Mouse (Mus musculus): ENCODE data around the gene Hils1. TPM values are rescaled to one million over a fixed set of nuclear protein-coding genes. Genes with fewer than 3 reads are reported as not detected.

Hils1 gene
- total and polyA plus RNA-seq, 3 experiments = not detected

DNA sequence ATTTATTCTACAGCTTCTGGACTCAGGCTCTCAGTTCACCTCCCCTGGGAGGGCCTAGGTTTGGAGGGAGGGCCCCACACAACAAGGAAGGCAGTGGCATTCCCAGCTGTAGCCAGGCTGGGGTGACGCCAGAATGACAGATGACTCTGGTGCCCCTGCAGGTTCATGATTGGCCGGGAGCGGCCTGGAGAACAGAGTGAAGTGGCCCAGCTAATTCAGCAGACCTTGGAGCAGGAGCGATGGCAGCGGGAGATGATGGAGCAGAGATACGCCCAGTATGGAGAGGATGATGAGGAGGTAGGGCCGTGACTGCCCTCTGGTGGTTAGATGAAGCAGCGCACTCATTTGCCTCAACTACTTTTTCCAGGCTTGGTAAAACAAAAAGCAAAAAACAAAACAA, 33.7 kb downstream of the Hils1 start:
- peaks cover 31 to 71% of the 10 kb centered on the region in 2 experiments for H3K4me1 ChIP-seq (ENCODE audit: control insufficient read depth in 1 of 2, insufficient read depth in 2 of 2, low read length in 2 of 2)
- peaks cover 39% of the 10 kb centered on the region for H3K79me2 ChIP-seq (ENCODE audit: control insufficient read depth, insufficient read depth, low read length, poor library complexity)
- TF ChIP-seq SMC3 (IDR thresholded peaks at IDR 0.05; ENCODE audit: low read depth, low read length) = peak; percentile 73
- TF ChIP-seq EP300 (IDR thresholded peaks at IDR 0.05; ENCODE audit: low read depth in 1 of 2, low read length in 2 of 2) = no peak
- TF ChIP-seq TBP (IDR thresholded peaks at IDR 0.05; ENCODE audit: low read depth, low read length) = 0 out of 2 replicates have a peak, but pooled peaks have one; percentile 21
- no peak; the same call in 1 of the 2 replicates for TF ChIP-seq POLR2AphosphoS5 (IDR thresholded peaks at IDR 0.05; ENCODE audit: borderline replicate concordance, low read depth, low read length)
- TF ChIP-seq CHD1 (IDR thresholded peaks at IDR 0.05; ENCODE audit: low read depth, low read length) = no peak
- peak; percentile 84 to 97 (median 86) for TF ChIP-seq CTCF (IDR thresholded peaks at IDR 0.05 in 2 of 3, conservative IDR thresholded peaks at IDR 0.05 in 1 of 3; ENCODE audit: control insufficient read depth in 1 of 3, insufficient read depth in 1 of 3, low read depth in 2 of 3, low read length in 3 of 3, poor library complexity in 1 of 3, severe bottlenecking in 1 of 3)
- TF ChIP-seq ZC3H11A (IDR thresholded peaks at IDR 0.05; ENCODE audit: low read depth, low read length) = peak; percentile 48; the same call in 1 of the 2 replicates
- peak; percentile 22; the same call in 1 of the 2 replicates for TF ChIP-seq RCOR1 (IDR thresholded peaks at IDR 0.05; ENCODE audit: low read depth, low read length)
- no peak for TF ChIP-seq NRF1 (IDR thresholded peaks at IDR 0.05; ENCODE audit: insufficient read depth, low read depth, low read length, poor library complexity, severe bottlenecking)
- 0 out of 2 replicates have a peak, but pooled peaks have one; percentile 40 for TF ChIP-seq GATA1 (IDR thresholded peaks at IDR 0.05; ENCODE audit: low read depth, low read length)
- TF ChIP-seq ZMIZ1 (IDR thresholded peaks at IDR 0.05; ENCODE audit: low read depth, low read length) = 0 out of 2 replicates have a peak, but pooled peaks have one; percentile 26
- TF ChIP-seq POLR2A (IDR thresholded peaks at IDR 0.05; ENCODE audit: control insufficient read depth in 1 of 2, insufficient read depth in 1 of 2, low read depth in 1 of 2, low read length in 2 of 2, poor library complexity in 1 of 2) = no peak
- TF ChIP-seq RAD21 (IDR thresholded peaks at IDR 0.05; ENCODE audit: low read depth, low read length) = peak; percentile 74
- H3K9me3 ChIP-seq (replicated peaks; ENCODE audit: insufficient read depth, low read length) = no peaks in the 10 kb centered on the region
- peak; percentile 80 for DNase-seq (ENCODE audit: low read depth, low spot score)
- H3K27me3 ChIP-seq (ENCODE audit: control insufficient read depth in 1 of 2, insufficient read depth in 2 of 2, low read length in 2 of 2) = no peaks in the 10 kb centered on the region
- peak overlapping the region; percentile 24 for H3K9ac ChIP-seq (ENCODE audit: control insufficient read depth, low read depth, low read length, poor library complexity, severe bottlenecking)
- H3K27ac ChIP-seq (ENCODE audit: control insufficient read depth, low read depth, low read length) = peak overlapping the region; percentile 62
- no peak overlapping the region for H3K4me3 ChIP-seq (ENCODE audit: control insufficient read depth in 1 of 2, insufficient read depth in 1 of 2, low read depth in 2 of 2, low read length in 2 of 2)
- H3K36me3 ChIP-seq (ENCODE audit: control insufficient read depth in 1 of 2, insufficient read depth in 2 of 2, low read length in 2 of 2) = peaks cover 10 to 65% of the 10 kb centered on the region in 2 experiments

- H3K79me2 ChIP-seq (ENCODE audit: control insufficient read depth, insufficient read depth, low read length, poor library complexity) = peaks cover 31% of the 10 kb centered on the region
- 0 out of 2 replicates have a peak, but pooled peaks have one; percentile 1 for TF ChIP-seq ZMIZ1 (IDR thresholded peaks at IDR 0.05; ENCODE audit: low read depth, low read length)
- TF ChIP-seq MXI1 (IDR thresholded peaks at IDR 0.05; ENCODE audit: low read depth, low read length) = no peak
- no peak overlapping the region for H3K9ac ChIP-seq (ENCODE audit: control insufficient read depth, low read depth, low read length, poor library complexity, severe bottlenecking)
- peaks cover 10 to 63% of the 10 kb centered on the region in 2 experiments for H3K36me3 ChIP-seq (ENCODE audit: control insufficient read depth in 1 of 2, insufficient read depth in 2 of 2, low read length in 2 of 2)
- no peaks in the 10 kb centered on the region for H3K27me3 ChIP-seq (ENCODE audit: control insufficient read depth in 1 of 2, insufficient read depth in 2 of 2, low read length in 2 of 2)
- peaks cover 25 to 68% of the 10 kb centered on the region in 2 experiments for H3K4me1 ChIP-seq (ENCODE audit: control insufficient read depth in 1 of 2, insufficient read depth in 2 of 2, low read length in 2 of 2)
- no peaks in the 10 kb centered on the region for H3K9me3 ChIP-seq (replicated peaks; ENCODE audit: insufficient read depth, low read length)
- H3K4me3 ChIP-seq (ENCODE audit: control insufficient read depth in 1 of 2, insufficient read depth in 1 of 2, low read depth in 2 of 2, low read length in 2 of 2) = no peak overlapping the region
- no peak overlapping the region; the same call in 1 of the 2 replicates for H3K27ac ChIP-seq (ENCODE audit: control insufficient read depth, low read depth, low read length)
- DNase-seq (ENCODE audit: low read depth, low spot score) = no peak
Observed at GRCm38 (mm10) chr11:95001584-95002347, 34.4 kb downstream of the Hils1 start.
